Mouse (Mus musculus): ENCODE data around the gene Ctsq.
"Not testable (repeated sequence)": the region's sequence is repeated elsewhere in the genome, so short reads cannot be mapped to it uniquely, and the experiment has no call there.

Ctsq gene

DNA sequence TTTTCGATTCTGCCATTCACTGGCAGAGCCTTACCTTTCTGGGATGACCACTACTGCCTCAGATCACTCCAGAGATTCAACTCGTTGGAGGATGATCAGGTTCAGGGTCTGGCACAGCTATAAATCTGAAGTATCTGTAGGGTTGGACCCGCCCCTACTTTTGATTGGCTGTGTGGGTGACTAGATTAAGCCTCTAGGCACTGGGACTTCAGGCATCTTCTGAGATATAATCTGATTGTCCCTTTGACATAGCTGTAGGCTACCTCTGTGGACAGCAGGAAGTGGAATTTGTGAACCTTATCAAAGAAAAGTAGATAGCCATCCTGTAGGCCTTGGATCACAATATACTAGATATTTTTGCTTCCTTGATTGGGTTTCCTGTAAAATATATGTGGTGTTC is at the start of gene Ctsq:
Ctsq (minus strand) TSS at position 101 of the 400 bp plus-strand sequence.
- DNase-seq (ENCODE audit: extremely low read depth, insufficient read length, low spot score): no peak

GRCm38 (mm10) chr13:61022785-61023184 is 17.6 kb downstream of the Ctsq start:
- no peak for DNase-seq (ENCODE audit: extremely low read depth, insufficient read length, low spot score)

- no peak for DNase-seq (ENCODE audit: extremely low read depth, insufficient read length, low spot score)
Observed at GRCm38 (mm10) chr13:61021844-61022243, 18.6 kb downstream of the Ctsq start.

DNA sequence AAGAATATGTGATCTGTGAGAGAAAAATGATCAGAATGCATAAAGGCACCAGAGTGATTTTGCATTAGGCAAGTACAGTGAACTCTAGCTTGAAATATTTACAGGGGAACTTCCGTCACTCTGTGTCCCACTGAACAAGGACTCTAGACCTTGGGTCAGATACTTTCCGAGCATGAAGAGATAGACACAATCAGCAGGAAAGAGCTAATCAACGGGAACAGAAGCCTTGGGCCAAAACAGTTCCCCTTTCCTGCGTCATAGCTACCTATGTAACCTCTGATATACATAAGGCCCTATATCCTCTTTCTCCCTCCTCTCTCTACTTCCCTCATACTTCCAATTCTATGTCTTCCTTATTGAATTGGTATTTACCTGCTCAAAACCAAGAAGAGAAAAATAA is 30.3 kb downstream of the Ctsq start:
- no peak for DNase-seq (ENCODE audit: extremely low read depth, insufficient read length, low spot score)

GRCm38 (mm10) chr13:61005859-61006258 is 34.6 kb downstream of the Ctsq start, which contains the start of gene Ctsj:
Gene Ctsj, minus strand, starts transcription at chr13:61005959.
- DNase-seq (ENCODE audit: extremely low read depth, insufficient read length, low spot score): no peak

DNA sequence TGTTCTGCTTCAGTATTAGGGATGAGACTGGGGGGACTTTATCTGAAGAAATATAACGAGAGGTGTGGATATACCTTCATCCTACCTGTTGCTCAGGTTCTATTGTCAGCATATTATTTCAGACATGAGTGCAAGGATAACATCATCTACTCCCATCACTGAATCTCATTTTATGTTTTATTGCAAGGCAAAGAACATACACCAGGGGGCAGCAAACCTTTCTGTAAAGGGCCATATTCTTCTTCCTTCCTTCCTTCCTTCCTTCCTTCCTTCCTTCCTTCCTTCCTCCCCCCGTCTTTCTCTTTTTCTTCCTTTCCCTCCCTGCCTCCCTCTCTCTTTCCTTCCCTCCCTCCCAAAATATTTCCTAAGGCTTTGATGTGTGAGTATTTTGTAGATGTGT is 42.8 kb downstream of the Ctsq start:
- DNase-seq (ENCODE audit: extremely low read depth, insufficient read length, low spot score): no peak

DNA sequence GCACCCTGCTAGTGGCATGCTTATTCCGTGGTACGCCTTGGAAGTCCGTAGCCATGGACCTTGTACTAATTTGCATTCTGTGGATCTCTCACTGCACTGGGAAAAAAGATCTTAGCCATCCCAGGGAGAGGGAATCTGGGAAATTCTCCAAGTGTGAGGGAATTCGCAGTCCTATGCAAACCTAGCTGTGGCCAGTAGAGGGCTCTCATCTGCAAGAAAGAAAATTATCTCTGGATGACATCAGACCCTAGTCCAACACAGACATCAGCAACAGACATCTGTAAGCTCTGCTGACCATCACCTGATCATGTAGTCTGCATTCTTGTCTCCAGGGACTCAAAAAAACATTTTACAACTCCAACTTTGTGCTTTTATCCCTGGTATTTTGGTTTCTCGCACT is 53.5 kb downstream of the Ctsq start:
- DNase-seq (ENCODE audit: extremely low read depth, insufficient read length, low spot score): not testable (repeated sequence)
